Mouse (Mus musculus) bone marrow, adult 2 months (tissue): ENCODE measurements around the gene Sectm1a.

Experiments used
- CTCF ChIP-seq: fragments of 200-500 bp; IDR thresholded peaks from 2 replicates; pipeline ENCODE4 v1.5.1; 2011; ENCODE audit warnings: low read length, control low read depth; ENCODE audit not compliant: control insufficient read depth, insufficient read depth
- POLR2A ChIP-seq: fragments of 200-500 bp; IDR thresholded peaks from 2 replicates; pipeline ENCODE4 v1.6.1; 2011; ENCODE audit warnings: low read depth, mild to moderate bottlenecking, control low read depth, low read length, borderline replicate concordance; ENCODE audit not compliant: control insufficient read depth

- no peak for TF ChIP-seq CTCF
- no peak for TF ChIP-seq POLR2A
These were observed 29.2 kb downstream of the Sectm1a start for GRCm38 (mm10) chr11:121051793-121052192.
